Mouse (Mus musculus): ENCODE data around the gene Hsf4. TPM values are rescaled to one million over a fixed set of nuclear protein-coding genes. Genes with fewer than 3 reads are reported as not detected.
A peak's percentile ranks its signal among the peaks of the same experiment; 100 is the strongest.

Hsf4 gene
- total and polyA plus RNA-seq, 3 experiments = 2.7 to 4.3 (median 3.9) TPM

DNA sequence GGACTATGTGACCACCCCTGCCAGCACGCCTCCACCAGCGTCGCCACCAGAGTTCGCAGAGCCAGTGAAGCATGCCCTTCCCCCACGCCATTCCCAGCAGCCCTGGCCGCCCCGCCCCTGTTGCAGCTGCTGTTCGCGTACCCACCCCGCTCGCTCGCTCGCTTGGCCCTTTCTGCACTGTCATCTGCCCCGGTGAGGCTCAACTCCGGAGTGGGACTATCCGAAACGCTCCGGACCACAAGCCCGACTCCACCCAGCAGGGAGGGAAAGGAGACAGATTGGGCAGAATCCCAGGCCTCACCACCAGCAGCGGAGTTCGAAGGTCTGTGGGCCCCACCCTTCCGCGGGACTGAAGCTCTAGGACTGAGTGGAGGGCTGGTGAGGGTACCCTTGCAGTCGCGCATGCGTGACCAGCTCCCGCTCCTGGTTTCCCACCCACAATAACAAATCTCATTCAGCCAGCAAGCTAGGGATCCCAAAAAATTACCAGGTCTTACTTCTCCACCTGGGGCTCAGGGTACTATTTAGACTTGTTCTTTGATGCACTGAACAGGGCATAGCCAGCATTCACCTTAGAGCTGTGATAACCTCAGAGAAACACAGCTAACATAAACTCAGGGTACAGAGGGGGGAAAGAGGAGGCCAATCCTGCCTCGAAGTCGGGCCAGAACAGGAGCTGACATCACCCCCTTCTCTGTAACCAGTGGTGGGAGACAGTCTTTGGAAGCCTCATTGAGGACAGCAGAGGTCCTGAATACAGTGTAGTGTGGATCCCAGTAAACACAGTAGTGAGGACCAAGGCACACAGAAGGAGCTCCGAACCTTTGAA lies 6.9 kb downstream of the Hsf4 start:
- TF ChIP-seq CTCF (IDR thresholded peaks at IDR 0.05) (no peak), POLR2A (IDR thresholded peaks at IDR 0.05; ENCODE audit: insufficient read depth, low read depth, low read length) (peak; percentile 27; the same call in 1 of the 2 replicates), EP300 (IDR thresholded peaks at IDR 0.05; ENCODE audit: insufficient read depth, low read depth, low read length) (no peak)
- Histone ChIP-seq H3K4me3 (peak overlapping the region; percentile 43), H3K4me1 (ENCODE audit: control insufficient read depth, insufficient read depth, low read length) (peaks cover 2% of the 10 kb centered on the region; the same call in 1 of the 2 replicates), H3K9ac (ENCODE audit: low read depth, low read length) (peak overlapping the region; percentile 17), H3K79me2 (replicated peaks; ENCODE audit: control insufficient read depth, insufficient read depth, low read length) (no peaks in the 10 kb centered on the region), H3K36me3 (ENCODE audit: control insufficient read depth, insufficient read depth, low read length) (no peaks in the 10 kb centered on the region), H3K27me3 (ENCODE audit: control insufficient read depth, insufficient read depth, low read length) (no peaks in the 10 kb centered on the region), H3K27ac (peak overlapping the region; percentile 52)
- peak; percentile 70 to 72 for DNase-seq
- intact Hi-C loops (cut with DNase I) = no loop called here
- 7% methylated on average over 30 of the region's 30 CpGs for WGBS

DNA sequence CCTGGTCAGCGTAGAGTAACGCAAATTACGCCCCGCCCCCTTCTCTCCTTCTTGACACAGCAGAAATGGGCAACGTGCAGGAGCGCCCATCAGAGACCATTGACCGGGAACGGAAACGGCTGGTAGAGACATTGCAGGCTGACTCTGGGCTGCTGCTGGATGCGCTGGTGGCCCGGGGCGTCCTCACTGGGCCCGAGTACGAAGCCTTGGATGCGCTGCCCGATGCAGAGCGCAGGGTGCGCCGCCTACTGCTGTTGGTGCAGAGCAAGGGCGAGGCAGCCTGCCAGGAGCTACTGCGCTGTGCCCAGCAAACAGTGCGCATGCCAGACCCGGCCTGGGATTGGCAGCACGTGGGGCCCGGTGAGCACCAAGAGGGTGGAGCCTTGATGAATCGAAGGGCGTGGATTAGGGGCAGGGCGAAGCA lies 9.3 kb downstream of the Hsf4 start:
- Histone ChIP-seq H3K9ac (ENCODE audit: low read depth, low read length) (no peak overlapping the region), H3K36me3 (ENCODE audit: control insufficient read depth, insufficient read depth, low read length) (no peaks in the 10 kb centered on the region), H3K4me1 (ENCODE audit: control insufficient read depth, insufficient read depth, low read length) (peaks cover 2% of the 10 kb centered on the region; the same call in 1 of the 2 replicates), H3K27me3 (ENCODE audit: control insufficient read depth, insufficient read depth, low read length) (no peaks in the 10 kb centered on the region), H3K27ac (peak overlapping the region; percentile 52; the same call in 1 of the 2 replicates), H3K4me3 (peak overlapping the region; percentile 16; the same call in 1 of the 2 replicates), H3K79me2 (replicated peaks; ENCODE audit: control insufficient read depth, insufficient read depth, low read length) (no peaks in the 10 kb centered on the region)
- 5% methylated on average over 28 of the region's 28 CpGs for WGBS
- peak; percentile 80 to 88 for DNase-seq
- intact Hi-C loops (cut with DNase I) = no loop called here
- TF ChIP-seq EP300 (IDR thresholded peaks at IDR 0.05; ENCODE audit: insufficient read depth, low read depth, low read length) (no peak), CTCF (IDR thresholded peaks at IDR 0.05) (peak; percentile 52), POLR2A (IDR thresholded peaks at IDR 0.05; ENCODE audit: insufficient read depth, low read depth, low read length) (0 out of 2 replicates have a peak, but pooled peaks have one; percentile 12)

DNA sequence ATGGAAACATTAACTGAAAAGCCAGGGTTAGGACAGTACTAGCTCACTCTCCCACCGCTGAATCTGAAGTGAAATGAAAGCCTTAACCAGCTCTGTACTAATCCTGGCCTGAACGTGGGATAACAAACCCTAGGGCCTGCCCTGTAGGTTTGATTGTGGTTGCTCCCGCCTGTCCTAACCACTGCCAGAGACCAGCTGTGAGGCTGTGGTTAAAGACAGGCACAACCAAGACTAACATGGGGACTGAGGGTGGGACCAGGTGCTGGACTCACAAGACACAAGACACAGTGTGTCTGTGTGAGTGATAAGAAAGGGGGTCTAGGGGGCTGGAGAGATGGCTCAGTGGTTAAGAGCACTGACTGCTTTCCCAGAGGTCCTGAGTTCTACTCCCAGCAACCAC lies 11.0 kb downstream of the Hsf4 start:
- no peak overlapping the region for H3K9ac ChIP-seq (ENCODE audit: low read depth, low read length)
- intact Hi-C loops (cut with DNase I) = no loop called here
- 84% methylated on average over 3 of the region's 3 CpGs for WGBS
- H3K79me2 ChIP-seq (replicated peaks; ENCODE audit: control insufficient read depth, insufficient read depth, low read length) = no peaks in the 10 kb centered on the region
- H3K36me3 ChIP-seq (ENCODE audit: control insufficient read depth, insufficient read depth, low read length) = no peaks in the 10 kb centered on the region
- H3K27me3 ChIP-seq (ENCODE audit: control insufficient read depth, insufficient read depth, low read length) = no peaks in the 10 kb centered on the region
- no peaks in the 10 kb centered on the region for H3K4me1 ChIP-seq (ENCODE audit: control insufficient read depth, insufficient read depth, low read length)
- no peak for TF ChIP-seq POLR2A (IDR thresholded peaks at IDR 0.05; ENCODE audit: insufficient read depth, low read depth, low read length)
- TF ChIP-seq CTCF (IDR thresholded peaks at IDR 0.05) = no peak
- no peak for DNase-seq
- H3K27ac ChIP-seq = no peak overlapping the region
- no peak overlapping the region for H3K4me3 ChIP-seq

DNA sequence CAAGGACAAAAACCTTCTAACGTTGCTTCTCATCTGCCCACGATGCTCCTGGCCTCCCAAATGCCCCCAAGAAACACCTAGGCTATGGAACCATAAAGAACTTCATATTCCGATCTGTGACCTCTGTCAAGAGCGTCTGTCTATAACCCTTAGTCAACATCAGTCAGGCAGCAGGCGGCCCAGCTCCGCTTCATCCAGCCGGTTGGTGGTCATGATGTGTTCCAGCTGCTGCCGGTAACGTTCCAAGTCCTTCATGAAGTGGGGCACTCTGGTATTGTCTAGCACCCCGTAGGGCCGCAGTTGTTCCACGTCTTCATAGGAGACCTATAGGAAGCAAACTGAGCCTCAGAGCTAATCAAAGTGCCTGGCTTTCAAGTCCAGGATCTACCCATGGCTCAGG lies 12.2 kb downstream of the Hsf4 start:
- Histone ChIP-seq H3K36me3 (ENCODE audit: control insufficient read depth, insufficient read depth, low read length) (no peaks in the 10 kb centered on the region), H3K9ac (ENCODE audit: low read depth, low read length) (no peak overlapping the region), H3K27ac (no peak overlapping the region), H3K4me3 (no peak overlapping the region), H3K4me1 (ENCODE audit: control insufficient read depth, insufficient read depth, low read length) (no peaks in the 10 kb centered on the region), H3K27me3 (ENCODE audit: control insufficient read depth, insufficient read depth, low read length) (no peaks in the 10 kb centered on the region), H3K79me2 (replicated peaks; ENCODE audit: control insufficient read depth, insufficient read depth, low read length) (no peaks in the 10 kb centered on the region)
- DNase-seq = no peak
- intact Hi-C loops (cut with DNase I) = no loop called here
- 89% methylated on average over 12 of the region's 12 CpGs for WGBS
- TF ChIP-seq POLR2A (IDR thresholded peaks at IDR 0.05; ENCODE audit: insufficient read depth, low read depth, low read length) = no peak
- no peak for TF ChIP-seq CTCF (IDR thresholded peaks at IDR 0.05)
- no peak for TF ChIP-seq EP300 (IDR thresholded peaks at IDR 0.05; ENCODE audit: insufficient read depth, low read depth, low read length)

DNA sequence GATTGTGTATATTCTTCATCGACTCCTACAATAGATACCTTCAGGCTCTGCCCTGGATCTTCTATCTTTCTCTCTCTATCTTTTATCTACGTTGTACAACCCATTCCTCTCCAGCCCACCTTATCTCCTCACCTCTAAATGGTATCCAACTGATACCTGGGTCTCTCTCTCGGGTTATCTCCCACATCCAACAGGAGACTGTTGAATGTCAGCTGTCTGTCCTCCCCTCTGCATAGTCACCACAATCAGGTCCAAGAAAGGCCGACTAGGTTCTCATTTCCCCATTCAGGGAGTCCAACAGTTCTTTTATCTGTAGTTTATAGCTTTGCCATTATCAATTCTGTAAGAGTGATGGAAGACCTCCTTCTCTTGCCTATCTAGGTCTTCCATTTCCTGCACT lies 12.6 kb downstream of the Hsf4 start:
- Histone ChIP-seq H3K9ac (ENCODE audit: low read depth, low read length) (no peak overlapping the region), H3K27ac (no peak overlapping the region), H3K79me2 (replicated peaks; ENCODE audit: control insufficient read depth, insufficient read depth, low read length) (no peaks in the 10 kb centered on the region), H3K36me3 (ENCODE audit: control insufficient read depth, insufficient read depth, low read length) (no peaks in the 10 kb centered on the region), H3K4me1 (ENCODE audit: control insufficient read depth, insufficient read depth, low read length) (no peaks in the 10 kb centered on the region), H3K27me3 (ENCODE audit: control insufficient read depth, insufficient read depth, low read length) (no peaks in the 10 kb centered on the region), H3K4me3 (no peak overlapping the region)
- intact Hi-C loops (cut with DNase I) = no loop called here
- 80% methylated on average over 4 of the region's 4 CpGs for WGBS
- no peak for DNase-seq
- TF ChIP-seq EP300 (IDR thresholded peaks at IDR 0.05; ENCODE audit: insufficient read depth, low read depth, low read length) = no peak
- TF ChIP-seq POLR2A (IDR thresholded peaks at IDR 0.05; ENCODE audit: insufficient read depth, low read depth, low read length) = no peak
- TF ChIP-seq CTCF (IDR thresholded peaks at IDR 0.05) = no peak

DNA sequence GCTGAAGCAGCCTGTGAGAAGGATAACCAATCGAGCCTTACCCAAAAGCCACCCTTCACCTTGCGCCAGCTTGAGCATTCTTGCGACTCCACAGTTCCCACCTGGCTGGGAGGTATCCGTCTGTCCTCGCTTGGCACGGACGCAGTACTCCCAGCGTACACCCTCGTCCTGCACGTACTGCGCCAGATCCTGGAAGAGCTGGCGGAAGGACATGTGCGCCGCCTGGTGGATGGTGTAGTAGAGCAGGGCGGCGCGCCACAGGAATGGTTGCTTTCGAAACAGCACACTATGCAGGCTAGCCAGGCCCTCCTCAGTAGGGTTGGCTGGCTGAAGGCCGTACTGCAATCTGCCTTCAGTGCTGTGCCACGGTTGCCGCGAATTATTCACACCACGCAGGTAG lies 13.5 kb downstream of the Hsf4 start:
- Histone ChIP-seq H3K79me2 (replicated peaks; ENCODE audit: control insufficient read depth, insufficient read depth, low read length) (no peaks in the 10 kb centered on the region), H3K27me3 (ENCODE audit: control insufficient read depth, insufficient read depth, low read length) (no peaks in the 10 kb centered on the region), H3K36me3 (ENCODE audit: control insufficient read depth, insufficient read depth, low read length) (no peaks in the 10 kb centered on the region), H3K4me1 (ENCODE audit: control insufficient read depth, insufficient read depth, low read length) (no peaks in the 10 kb centered on the region), H3K27ac (no peak overlapping the region), H3K9ac (ENCODE audit: low read depth, low read length) (0 out of 2 replicates have a peak overlapping the region, but pooled peaks have one; percentile 37), H3K4me3 (no peak overlapping the region)
- DNase-seq = peak; percentile 53 to 68
- 36% methylated on average over 23 of the region's 23 CpGs for WGBS
- peak; percentile 74 for TF ChIP-seq CTCF (IDR thresholded peaks at IDR 0.05)
- no peak for TF ChIP-seq POLR2A (IDR thresholded peaks at IDR 0.05; ENCODE audit: insufficient read depth, low read depth, low read length)
- TF ChIP-seq EP300 (IDR thresholded peaks at IDR 0.05; ENCODE audit: insufficient read depth, low read depth, low read length) = peak; percentile 38; the same call in 1 of the 2 replicates
- intact Hi-C loops (cut with DNase I) = no loop called here
